Mouse (Mus musculus) CH12.LX (cell line): Measurements from ENCODE around the gene Ehd1. TPM values are rescaled to one million over a fixed set of nuclear protein-coding genes. Genes with fewer than 3 reads are reported as not detected.

Experiments
- DNase-seq: peaks from one replicate; pipeline ENCODE4 v3.0.0-alpha.2; 2013; ENCODE audit errors: extremely low read depth
- H3K27ac ChIP-seq: 2 replicates; pipeline ENCODE4 v1.5.1; 2012; ENCODE audit warnings: low read depth, mild to moderate bottlenecking, control low read depth, moderate library complexity; ENCODE audit not compliant: insufficient read depth
- H3K27me3 ChIP-seq: replicated peaks from 2 replicates; pipeline ENCODE3; 2012; ENCODE audit warnings: inconsistent platforms
- H3K36me3 ChIP-seq, 2 experiments: replicated peaks in 1 of 2; 2 replicates each; pipeline versions ENCODE3 to v1.6.1; 2012; ENCODE audit warnings: inconsistent platforms in 1 of 2, low read length in 1 of 2, mild to moderate bottlenecking in 1 of 2, mixed read lengths in 1 of 2, moderate library complexity in 1 of 2; ENCODE audit not compliant: control insufficient read depth in 1 of 2, insufficient read depth in 1 of 2
- H3K4me1 ChIP-seq, 2 experiments: 2 replicates each; pipeline ENCODE4 v1.6.1; 2012; ENCODE audit warnings: inconsistent platforms in 1 of 2, moderate library complexity in 1 of 2; ENCODE audit not compliant: insufficient read depth in 2 of 2, control insufficient read depth in 1 of 2
- H3K4me2 ChIP-seq: 2 replicates; pipeline ENCODE4 v1.6.1; 2012; ENCODE audit warnings: low read depth, mild to moderate bottlenecking, control low read depth; ENCODE audit not compliant: poor library complexity, insufficient read depth, severe bottlenecking
- H3K4me3 ChIP-seq, 3 experiments: fragments of 150-350 bp in 1 of 3; sonication (generic) in 1 of 3; replicated peaks in 1 of 3; 2 replicates each; pipeline versions ENCODE3 to v1.5.1; 2011 to 2012; ENCODE audit warnings: low read depth in 2 of 3, low read length in 2 of 3, mild to moderate bottlenecking in 2 of 3, moderate library complexity in 2 of 3, control low read depth in 1 of 3, improper control_type of control experiment in 1 of 3, inconsistent platforms in 1 of 3, mixed read lengths in 1 of 3; ENCODE audit not compliant: poor library complexity in 1 of 3
- H3K79me2 ChIP-seq: replicated peaks from 2 replicates; pipeline ENCODE4 v1.6.1; 2012; ENCODE audit warnings: mild to moderate bottlenecking, moderate library complexity; ENCODE audit not compliant: control insufficient read depth, poor library complexity, insufficient read depth, severe bottlenecking; ENCODE audit errors: extremely low read depth
- H3K9ac ChIP-seq: 2 replicates; pipeline ENCODE4 v1.6.1; 2012; ENCODE audit warnings: low read depth, mild to moderate bottlenecking, control low read depth, moderate library complexity; ENCODE audit not compliant: insufficient read depth
- H3K9me3 ChIP-seq: replicated peaks from 2 replicates; pipeline ENCODE3; 2012; ENCODE audit warnings: low read length, inconsistent platforms, mixed read lengths
- CHD1 ChIP-seq: IDR thresholded peaks from 2 replicates; pipeline ENCODE4 v1.6.1; 2012; ENCODE audit warnings: low read depth, low read length, improper control_type of control experiment, inconsistent platforms
- CTCF ChIP-seq, 2 experiments: IDR thresholded peaks in 1 of 2; conservative IDR thresholded peaks in 1 of 2; 2 replicates each; pipeline ENCODE4 v1.5.1; 2011 to 2012; ENCODE audit warnings: low read depth in 2 of 2, low read length in 2 of 2, improper control_type of control experiment in 1 of 2, inconsistent platforms in 1 of 2, mild to moderate bottlenecking in 1 of 2, moderate library complexity in 1 of 2
- E2F4 ChIP-seq: IDR thresholded peaks from 2 replicates; pipeline ENCODE4 v1.6.1; 2011; ENCODE audit warnings: low read depth, low read length, improper control_type of control experiment; ENCODE audit not compliant: insufficient replicate concordance
- EP300 ChIP-seq: IDR thresholded peaks from 2 replicates; pipeline ENCODE4 v1.6.1; 2011; ENCODE audit warnings: low read length, improper control_type of control experiment
- GABPA ChIP-seq: IDR thresholded peaks from 2 replicates; pipeline ENCODE4 v1.6.1; 2012; ENCODE audit warnings: low read depth, low read length, improper control_type of control experiment, inconsistent platforms; ENCODE audit not compliant: insufficient replicate concordance
- HCFC1 ChIP-seq: IDR thresholded peaks from 2 replicates; pipeline ENCODE4 v1.6.1; 2012; ENCODE audit warnings: low read depth, mild to moderate bottlenecking, inconsistent platforms, low read length, improper control_type of control experiment
- IRF4 ChIP-seq: IDR thresholded peaks from 2 replicates; pipeline ENCODE4 v1.6.1; 2014; ENCODE audit warnings: low read depth, mild to moderate bottlenecking, inconsistent platforms, low read length, improper control_type of control experiment
- JUN ChIP-seq: IDR thresholded peaks from 2 replicates; pipeline ENCODE4 v1.6.1; 2011; ENCODE audit warnings: low read depth, mild to moderate bottlenecking, low read length, improper control_type of control experiment, moderate library complexity; ENCODE audit not compliant: insufficient read depth
- MAX ChIP-seq: IDR thresholded peaks from 2 replicates; pipeline ENCODE4 v1.6.1; 2011; ENCODE audit warnings: low read length, improper control_type of control experiment
- NELFE ChIP-seq: IDR thresholded peaks from 2 replicates; pipeline ENCODE4 v1.6.1; 2011; ENCODE audit warnings: low read depth, low read length, improper control_type of control experiment
- PAX5 ChIP-seq: IDR thresholded peaks from 2 replicates; pipeline ENCODE4 v1.6.1; 2012; ENCODE audit warnings: low read length, inconsistent platforms, mixed read lengths
- POLR2A ChIP-seq: IDR thresholded peaks from 2 replicates; pipeline ENCODE4 v1.6.1; 2011; ENCODE audit warnings: low read depth, mild to moderate bottlenecking, improper control_type of control experiment, low read length
- RAD21 ChIP-seq: IDR thresholded peaks from 2 replicates; pipeline ENCODE4 v1.6.1; 2011; ENCODE audit warnings: low read depth, mild to moderate bottlenecking, low read length, improper control_type of control experiment, moderate library complexity
- SMC3 ChIP-seq: IDR thresholded peaks from 2 replicates; pipeline ENCODE4 v1.6.1; 2011; ENCODE audit warnings: low read depth, low read length, improper control_type of control experiment
- TBP ChIP-seq: conservative IDR thresholded peaks from 2 replicates; pipeline ENCODE4 v1.6.1; 2011; ENCODE audit warnings: low read depth, low read length, improper control_type of control experiment
- UBTF ChIP-seq: IDR thresholded peaks from 2 replicates; pipeline ENCODE4 v1.6.1; 2012; ENCODE audit warnings: low read depth, mild to moderate bottlenecking, inconsistent platforms, low read length, improper control_type of control experiment, moderate library complexity
- USF1 ChIP-seq: IDR thresholded peaks from 2 replicates; pipeline ENCODE4 v1.6.1; 2014; ENCODE audit warnings: low read depth, mild to moderate bottlenecking, inconsistent platforms, low read length, improper control_type of control experiment
- dilution Hi-C: fragments of 300-500 bp; cut with MboI; formaldehyde crosslinking; loops from 2 replicates; pipeline ENCODE4 v1.14.3; 2020; ENCODE audit warnings: low sequenced_read_pairs; ENCODE audit not compliant: extremely low pct_unique_long_range_greater_than_20kb, extremely low pct_ligation_motif_present
- in situ Hi-C: fragments of 300-500 bp; cut with MboI; formaldehyde crosslinking; loops from 3 replicates; pipeline ENCODE4 v1.14.3; 2019; ENCODE audit warnings: low sequenced_read_pairs, low pct_ligation_motif_present, low pct_unique_long_range_greater_than_20kb, mixed read lengths
- polyA plus RNA-seq: library from polyadenylated mRNA; unstranded; fragments of >175 nt; gene quantifications from 2 replicates; pipeline ENCODE4 v1.2.1, GENCODE M21; 2012; ENCODE audit warnings: low read depth; ENCODE audit not compliant: insufficient read length
- total RNA-seq, 2 experiments: library from RNA; depleted of rRNA; stranded (reverse); fragments of 300-350 nt in 1 of 2; fragments of >200 nt in 1 of 2; gene quantifications; 2 replicates each; pipeline ENCODE4 v1.2.3; 2012 to 2014

Ehd1 gene
- total and polyA plus RNA-seq, 3 experiments = 131 to 400 (median 245) TPM

DNA sequence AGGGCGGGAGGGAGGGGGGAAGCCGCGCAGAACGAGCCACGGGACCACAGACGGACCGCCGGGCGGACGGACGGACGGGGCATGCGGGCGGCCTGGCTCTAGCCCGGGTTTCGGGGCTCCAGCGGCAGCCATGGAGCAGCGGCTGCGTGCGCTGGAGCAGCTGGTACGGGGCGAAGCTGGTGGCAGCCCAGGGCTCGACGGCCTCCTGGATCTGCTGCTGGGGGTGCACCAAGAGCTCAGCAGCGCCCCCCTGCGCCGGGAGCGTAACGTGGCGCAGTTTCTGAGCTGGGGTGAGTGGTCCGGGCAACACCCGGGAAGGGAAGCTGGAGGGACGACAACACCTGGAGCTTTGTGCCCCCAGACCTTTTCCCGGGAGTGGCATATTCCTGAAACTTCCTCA lies 30.1 kb downstream of the Ehd1 start:
- Histone ChIP-seq H3K9me3 (no peaks in the 10 kb centered on the region), H3K27ac (no peak overlapping the region), H3K4me1 (peaks cover 21 to 50% of the 10 kb centered on the region in 2 experiments)

DNA sequence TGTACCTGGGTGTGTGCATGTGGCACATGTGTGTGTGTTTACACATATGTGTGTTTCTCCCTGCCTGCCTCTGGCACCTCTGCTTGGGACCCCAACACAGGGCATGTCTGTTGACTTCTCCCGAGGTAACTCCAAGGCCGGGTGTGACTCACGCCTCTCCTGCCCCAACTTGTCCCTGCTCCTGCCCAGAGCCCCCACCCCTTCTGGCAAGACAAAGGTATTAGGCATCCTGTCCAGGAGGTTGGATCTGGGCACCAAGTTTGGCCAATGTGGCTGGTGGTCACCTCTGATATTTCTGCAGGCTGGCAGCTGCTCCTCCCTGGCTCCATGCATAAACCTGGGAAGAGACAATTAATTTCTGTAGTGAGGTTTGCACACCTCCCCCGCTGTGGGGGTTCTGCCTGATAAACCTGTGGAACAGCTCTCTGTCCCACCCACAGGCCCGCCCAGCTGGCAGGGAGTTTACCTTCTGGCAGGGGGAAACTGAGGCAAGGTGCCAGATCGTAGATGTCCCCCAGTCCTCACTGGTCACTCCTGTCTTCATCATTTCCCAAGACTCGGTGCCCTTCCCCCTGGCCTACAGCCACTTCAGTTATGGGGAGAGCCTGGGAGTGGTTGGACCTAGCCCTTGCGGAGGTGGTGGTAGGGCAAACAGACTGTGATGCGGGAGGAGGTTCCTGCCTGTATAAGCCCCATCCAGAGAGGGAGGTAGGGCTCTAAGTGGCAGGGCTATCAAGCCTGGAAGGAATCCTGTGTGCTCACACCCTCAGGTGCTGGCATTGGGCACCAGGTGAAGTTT lies 31.4 kb downstream of the Ehd1 start:
- no peak overlapping the region for H3K4me3 ChIP-seq
- TF ChIP-seq MAX (no peak), USF1 (no peak), HCFC1 (no peak), NELFE (no peak), PAX5 (no peak)
- TF ChIP-seq, all 38 proteins: peak for 0
- Histone ChIP-seq H3K27me3 (no peaks in the 10 kb centered on the region), H3K9me3 (no peaks in the 10 kb centered on the region), H3K79me2 (no peaks in the 10 kb centered on the region), H3K4me2 (no peak overlapping the region), H3K27ac (no peak overlapping the region), H3K9ac (no peak overlapping the region), H3K4me1 (peaks cover 18 to 44% of the 10 kb centered on the region in 2 experiments), H3K36me3 (peaks cover 3 to 10% of the 10 kb centered on the region in 2 experiments)
- dilution Hi-C loops = no loop called here
- in situ Hi-C loops = loop anchor here (5.0 to 25.0 kb wide), 2 partner anchors 46 to 146 kb away; no protein-coding TSS in a partner anchor
- no peak for DNase-seq

More for the DNA sequence above, 30.1 kb downstream of the Ehd1 start:
- DNase-seq = no peak
- peak overlapping the region; percentile 25 to 71 (median 30) for H3K4me3 ChIP-seq
- peak overlapping the region; percentile 39 for H3K4me2 ChIP-seq
- no peaks in the 10 kb centered on the region for H3K79me2 ChIP-seq
- TF ChIP-seq IRF4 = 0 out of 2 replicates have a peak, but pooled peaks have one; percentile 15
- TF ChIP-seq CTCF (conservative IDR thresholded peaks at IDR 0.05 in 1 of 2, IDR thresholded peaks at IDR 0.05 in 1 of 2; ENCODE audit: low read depth in 2 of 2, low read length in 2 of 2) = peak; percentile 5 to 70; a peak in 2 of 4 replicates
- TF ChIP-seq HCFC1 = no peak
- peak; percentile 27 for TF ChIP-seq RAD21
- no peak for TF ChIP-seq USF1
- TF ChIP-seq UBTF = 0 out of 2 replicates have a peak, but pooled peaks have one; percentile 30
- TF ChIP-seq SMC3 = peak; percentile 60
- no peak for TF ChIP-seq E2F4
- TF ChIP-seq, all 38 proteins: peak for 5
- peaks cover 8 to 10% of the 10 kb centered on the region in 2 experiments for H3K36me3 ChIP-seq
- H3K9ac ChIP-seq = peak overlapping the region; percentile 54; the same call in 1 of the 2 replicates
- dilution Hi-C loops (no loop called here), in situ Hi-C loops (loop anchor here (5.0 to 25.0 kb wide), 2 partner anchors 44 to 144 kb away; no protein-coding TSS in a partner anchor)
- no peaks in the 10 kb centered on the region for H3K27me3 ChIP-seq

DNA sequence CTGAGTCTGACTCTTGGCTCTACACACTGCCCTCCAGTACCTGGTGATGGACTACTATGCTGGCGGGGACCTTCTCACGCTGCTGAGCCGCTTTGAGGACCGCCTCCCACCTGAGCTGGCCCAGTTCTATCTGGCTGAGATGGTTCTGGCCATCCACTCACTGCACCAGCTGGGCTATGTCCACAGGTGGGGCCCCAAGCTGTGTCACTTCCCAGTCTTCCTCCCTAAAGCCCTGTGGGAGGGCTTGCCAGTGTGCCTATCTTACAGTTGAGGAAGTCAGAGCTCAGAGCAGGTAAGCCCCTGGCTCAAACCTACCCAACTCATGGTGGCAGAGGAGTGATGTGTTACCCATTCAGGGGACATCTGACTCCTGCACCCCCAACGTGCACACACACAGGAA lies 33.7 kb downstream of the Ehd1 start:
- H3K9ac ChIP-seq = no peak overlapping the region
- TF ChIP-seq GABPA = no peak
- TF ChIP-seq TBP = no peak
- TF ChIP-seq RAD21 = no peak
- TF ChIP-seq SMC3 = no peak
- no peak for TF ChIP-seq POLR2A
- no peak for TF ChIP-seq EP300
- no peak for TF ChIP-seq JUN
- TF ChIP-seq USF1 = no peak
- no peak for TF ChIP-seq CHD1
- no peak for TF ChIP-seq HCFC1
- TF ChIP-seq, all 38 proteins: peak for 0
- dilution Hi-C loops = no loop called here
- DNase-seq = no peak
- Histone ChIP-seq H3K36me3 (peaks cover 3 to 32% of the 10 kb centered on the region in 2 experiments), H3K4me2 (no peak overlapping the region), H3K27ac (no peak overlapping the region), H3K27me3 (no peaks in the 10 kb centered on the region), H3K9me3 (no peaks in the 10 kb centered on the region), H3K4me3 (no peak overlapping the region), H3K4me1 (peaks cover 15 to 23% of the 10 kb centered on the region in 2 experiments), H3K79me2 (no peaks in the 10 kb centered on the region)
- in situ Hi-C loops = loop anchor here (25.0 kb wide), 1 partner anchor 148 kb away; no protein-coding TSS in a partner anchor
